Mouse (Mus musculus): Measurements from ENCODE around the gene Kcng1. TPM values are rescaled to one million over a fixed set of nuclear protein-coding genes. Genes with fewer than 3 reads are reported as not detected.

Kcng1 gene
- polyA plus RNA-seq, 1 experiment from 2014 or later: 0.12 TPM

DNA sequence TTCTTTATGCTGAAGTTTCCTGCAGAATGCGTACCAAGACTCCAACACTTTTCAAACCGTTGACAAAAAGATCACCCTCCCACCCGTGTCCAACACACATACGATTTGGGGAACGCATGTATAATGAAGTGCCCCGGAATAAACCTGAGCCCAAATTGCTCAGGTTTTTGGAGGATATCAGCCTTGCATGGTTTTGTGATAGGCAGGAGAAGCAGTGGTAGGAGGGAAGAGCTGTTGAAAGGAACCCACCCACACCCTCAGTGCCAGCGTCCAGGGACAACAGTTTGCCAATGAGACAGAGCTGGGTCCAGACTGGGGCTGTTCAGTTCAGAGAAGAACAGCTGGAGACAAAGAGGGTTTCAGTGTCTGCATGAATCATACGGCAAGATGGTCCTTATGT, 18.1 kb upstream of the Kcng1 start:
- Histone ChIP-seq H3K9ac (ENCODE audit: low read depth, low read length) (no peak overlapping the region), H3K9me3 (replicated peaks; ENCODE audit: control insufficient read depth, low read length) (no peaks in the 10 kb centered on the region), H3K27ac (ENCODE audit: low read length) (no peak overlapping the region), H3K36me3 (ENCODE audit: control insufficient read depth, insufficient read depth) (no peaks in the 10 kb centered on the region), H3K4me3 (ENCODE audit: low read depth, low read length) (no peak overlapping the region), H3K4me1 (ENCODE audit: control insufficient read depth, low read depth, low read length) (no peaks in the 10 kb centered on the region), H3K4me2 (ENCODE audit: low read depth, low read length) (no peak overlapping the region), H3K27me3 (ENCODE audit: control insufficient read depth, insufficient read depth, low read depth, low read length) (no peaks in the 10 kb centered on the region)
- 65% methylated on average over 8 of the region's 8 CpGs for WGBS (ENCODE audit: insufficient replicate concordance)
- ATAC-seq (ENCODE audit: low read depth): no peak

DNA sequence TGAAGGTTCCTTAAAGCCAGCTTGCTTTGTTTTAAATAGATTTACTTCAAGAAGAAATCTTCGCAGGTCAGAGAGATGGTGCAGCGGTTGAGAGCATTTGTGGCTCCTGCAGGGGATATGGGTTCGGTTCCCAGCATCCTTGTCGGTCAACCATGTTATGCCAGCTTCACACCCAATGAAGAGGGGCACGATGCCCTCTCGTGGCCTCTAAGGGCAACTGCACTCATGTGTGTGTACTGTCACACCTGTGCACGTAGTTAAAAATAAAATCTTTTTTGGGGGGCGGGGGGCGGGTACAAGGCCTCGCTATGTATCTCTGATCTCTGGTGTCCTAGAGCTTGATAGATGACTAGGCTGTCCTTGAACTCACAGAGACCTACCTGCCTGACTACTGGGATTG, 15.0 kb upstream of the Kcng1 start:
- Histone ChIP-seq H3K27me3 (ENCODE audit: control insufficient read depth, insufficient read depth, low read depth, low read length) (no peaks in the 10 kb centered on the region; the same call in 1 of the 2 replicates), H3K36me3 (ENCODE audit: control insufficient read depth, insufficient read depth) (no peaks in the 10 kb centered on the region), H3K4me1 (ENCODE audit: control insufficient read depth, low read depth, low read length) (no peaks in the 10 kb centered on the region), H3K4me2 (ENCODE audit: low read depth, low read length) (no peak overlapping the region), H3K9ac (ENCODE audit: low read depth, low read length) (no peak overlapping the region), H3K4me3 (ENCODE audit: low read depth, low read length) (no peak overlapping the region), H3K27ac (ENCODE audit: low read length) (no peak overlapping the region), H3K9me3 (replicated peaks; ENCODE audit: control insufficient read depth, low read length) (no peaks in the 10 kb centered on the region)
- WGBS (ENCODE audit: insufficient replicate concordance): 64% methylated on average over 10 of the region's 10 CpGs
- no peak for ATAC-seq (ENCODE audit: low read depth)

DNA sequence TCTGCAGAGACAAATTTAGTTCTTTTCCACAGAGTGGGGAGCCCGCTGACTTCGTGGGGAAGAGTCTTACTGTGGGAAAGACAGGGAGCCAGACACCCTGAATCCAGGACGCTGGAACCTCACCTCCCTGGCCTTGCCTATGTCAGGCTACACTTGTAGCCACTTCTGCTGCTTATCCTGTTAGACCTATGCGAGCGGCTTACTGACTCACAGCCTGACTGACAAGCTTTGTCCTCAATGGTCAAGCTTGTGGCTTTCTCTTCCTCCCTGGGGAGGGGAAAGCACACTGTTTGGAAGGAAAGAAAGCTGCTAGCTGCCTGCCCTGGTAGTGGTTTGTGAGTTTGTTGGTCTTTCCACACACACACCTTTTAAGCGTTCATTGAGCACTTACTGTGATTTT, 11.0 kb upstream of the Kcng1 start:
- 13% methylated on average over 6 of the region's 6 CpGs for WGBS (ENCODE audit: insufficient replicate concordance)
- no peak overlapping the region for H3K9ac ChIP-seq (ENCODE audit: low read depth, low read length)
- no peak overlapping the region for H3K27ac ChIP-seq (ENCODE audit: low read length)
- no peaks in the 10 kb centered on the region for H3K9me3 ChIP-seq (replicated peaks; ENCODE audit: control insufficient read depth, low read length)
- no peak for ATAC-seq (ENCODE audit: low read depth)
- no peak overlapping the region for H3K4me2 ChIP-seq (ENCODE audit: low read depth, low read length)
- H3K36me3 ChIP-seq (ENCODE audit: control insufficient read depth, insufficient read depth): no peaks in the 10 kb centered on the region
- no peaks in the 10 kb centered on the region for H3K4me1 ChIP-seq (ENCODE audit: control insufficient read depth, low read depth, low read length)
- no peaks in the 10 kb centered on the region; the same call in none of the 2 replicates for H3K27me3 ChIP-seq (ENCODE audit: control insufficient read depth, insufficient read depth, low read depth, low read length)
- H3K4me3 ChIP-seq (ENCODE audit: low read depth, low read length): no peak overlapping the region

DNA sequence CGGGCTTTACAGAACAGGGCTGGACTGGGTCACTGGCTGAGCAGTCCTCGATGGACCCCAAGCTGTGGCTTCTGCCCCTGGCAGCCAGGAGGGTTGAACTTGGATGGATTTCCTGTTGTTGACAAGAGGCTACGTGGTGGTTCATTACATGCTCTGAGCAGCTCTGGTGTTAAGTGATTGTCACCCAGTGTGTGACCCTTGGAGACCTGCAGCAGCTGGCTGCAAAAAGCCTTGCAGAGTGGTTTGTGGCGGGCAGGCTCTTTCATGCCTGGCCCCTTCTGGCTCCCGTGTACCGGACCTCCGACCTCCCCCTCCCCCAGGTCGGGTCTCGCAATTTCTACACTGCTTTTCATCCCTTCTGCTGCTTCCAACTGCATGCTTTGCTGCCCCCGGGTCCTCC, 10.5 kb upstream of the Kcng1 start:
- WGBS (ENCODE audit: insufficient replicate concordance): 7% methylated on average over 10 of the region's 10 CpGs
- ATAC-seq (ENCODE audit: low read depth): no peak
- H3K9ac ChIP-seq (ENCODE audit: low read depth, low read length): no peak overlapping the region
- H3K4me3 ChIP-seq (ENCODE audit: low read depth, low read length): no peak overlapping the region
- no peaks in the 10 kb centered on the region for H3K4me1 ChIP-seq (ENCODE audit: control insufficient read depth, low read depth, low read length)
- H3K9me3 ChIP-seq (replicated peaks; ENCODE audit: control insufficient read depth, low read length): no peaks in the 10 kb centered on the region
- H3K27me3 ChIP-seq (ENCODE audit: control insufficient read depth, insufficient read depth, low read depth, low read length): no peaks in the 10 kb centered on the region; the same call in none of the 2 replicates
- H3K36me3 ChIP-seq (ENCODE audit: control insufficient read depth, insufficient read depth): no peaks in the 10 kb centered on the region
- no peak overlapping the region for H3K4me2 ChIP-seq (ENCODE audit: low read depth, low read length)
- H3K27ac ChIP-seq (ENCODE audit: low read length): no peak overlapping the region

DNA sequence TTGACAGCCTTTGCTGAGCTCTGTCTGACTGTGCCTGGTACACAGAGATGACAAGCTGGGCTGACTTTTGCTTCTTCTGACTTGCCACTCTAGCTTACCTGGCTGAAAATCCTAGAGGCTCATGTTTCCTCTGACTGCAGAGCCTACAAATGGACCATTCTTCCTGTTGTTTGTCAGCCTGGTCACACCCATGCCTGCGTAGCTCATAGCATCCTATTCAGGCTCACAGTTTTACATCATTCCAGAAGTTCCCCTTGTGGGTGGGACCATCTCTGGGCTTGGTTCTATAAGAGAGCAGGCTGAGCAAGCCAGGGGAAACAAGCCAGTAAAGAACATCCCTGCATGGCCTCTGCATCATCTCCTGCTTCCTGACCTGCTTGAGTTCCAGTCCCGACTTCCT, 8.3 kb upstream of the Kcng1 start:
- no peak overlapping the region for H3K9ac ChIP-seq (ENCODE audit: low read depth, low read length)
- H3K27ac ChIP-seq (ENCODE audit: low read length): no peak overlapping the region
- ATAC-seq (ENCODE audit: low read depth): no peak
- no peaks in the 10 kb centered on the region for H3K4me1 ChIP-seq (ENCODE audit: control insufficient read depth, low read depth, low read length)
- H3K9me3 ChIP-seq (replicated peaks; ENCODE audit: control insufficient read depth, low read length): no peaks in the 10 kb centered on the region
- H3K27me3 ChIP-seq (ENCODE audit: control insufficient read depth, insufficient read depth, low read depth, low read length): no peaks in the 10 kb centered on the region; the same call in none of the 2 replicates
- H3K36me3 ChIP-seq (ENCODE audit: control insufficient read depth, insufficient read depth): no peaks in the 10 kb centered on the region
- H3K4me3 ChIP-seq (ENCODE audit: low read depth, low read length): no peak overlapping the region
- no peak overlapping the region for H3K4me2 ChIP-seq (ENCODE audit: low read depth, low read length)
- 60% methylated on average over 2 of the region's 2 CpGs for WGBS (ENCODE audit: insufficient replicate concordance)

DNA sequence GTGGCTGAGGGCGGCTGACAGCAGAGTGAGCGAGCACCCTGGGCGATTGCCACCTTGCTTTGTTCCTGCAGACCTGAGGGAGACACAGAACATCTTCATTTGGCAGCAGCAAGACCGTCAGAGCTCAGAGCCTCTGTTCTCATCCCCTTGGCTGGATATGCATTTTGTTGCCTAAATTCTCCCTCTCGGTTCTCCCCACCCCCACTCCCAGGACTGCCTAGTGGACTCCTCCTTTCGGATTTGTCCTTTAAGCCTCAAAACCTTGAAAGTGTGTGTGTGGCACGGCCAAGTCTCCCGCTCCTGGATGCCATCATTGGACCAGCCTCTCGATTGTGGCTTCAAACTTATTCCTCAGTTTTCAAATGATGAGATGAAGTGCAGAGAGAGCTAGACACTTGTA, 7.5 kb upstream of the Kcng1 start:
- H3K4me2 ChIP-seq (ENCODE audit: low read depth, low read length): no peak overlapping the region
- WGBS (ENCODE audit: insufficient replicate concordance): 41% methylated on average over 9 of the region's 9 CpGs
- no peak overlapping the region for H3K27ac ChIP-seq (ENCODE audit: low read length)
- no peak for ATAC-seq (ENCODE audit: low read depth)
- no peak overlapping the region for H3K9ac ChIP-seq (ENCODE audit: low read depth, low read length)
- H3K4me3 ChIP-seq (ENCODE audit: low read depth, low read length): no peak overlapping the region
- no peaks in the 10 kb centered on the region for H3K4me1 ChIP-seq (ENCODE audit: control insufficient read depth, low read depth, low read length)
- no peaks in the 10 kb centered on the region for H3K36me3 ChIP-seq (ENCODE audit: control insufficient read depth, insufficient read depth)
- H3K9me3 ChIP-seq (replicated peaks; ENCODE audit: control insufficient read depth, low read length): no peaks in the 10 kb centered on the region
- H3K27me3 ChIP-seq (ENCODE audit: control insufficient read depth, insufficient read depth, low read depth, low read length): peaks cover 3% of the 10 kb centered on the region

DNA sequence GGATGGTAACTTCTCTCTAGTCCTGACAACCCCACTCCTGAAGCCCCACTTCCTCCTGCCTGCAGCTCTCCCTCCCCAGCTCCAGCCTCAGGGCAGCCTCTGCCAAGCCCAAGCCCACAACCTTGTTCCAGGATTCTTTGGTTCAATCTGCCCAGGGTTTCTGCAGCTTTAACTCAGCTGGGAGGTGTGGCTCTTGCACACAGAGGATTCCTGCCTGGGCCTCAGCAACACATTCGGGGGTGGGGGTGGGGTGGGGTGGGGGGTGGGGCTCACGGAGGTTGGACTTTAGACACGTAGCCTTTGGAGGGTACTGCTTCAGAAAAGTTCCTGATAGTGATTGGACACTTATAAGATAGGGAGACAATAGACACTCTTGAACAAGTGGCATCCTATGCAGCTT, 5.5 kb upstream of the Kcng1 start:
- H3K27ac ChIP-seq (ENCODE audit: low read length): no peak overlapping the region
- no peaks in the 10 kb centered on the region for H3K9me3 ChIP-seq (replicated peaks; ENCODE audit: control insufficient read depth, low read length)
- H3K27me3 ChIP-seq (ENCODE audit: control insufficient read depth, insufficient read depth, low read depth, low read length): peaks cover 12% of the 10 kb centered on the region
- ATAC-seq (ENCODE audit: low read depth): no peak
- H3K9ac ChIP-seq (ENCODE audit: low read depth, low read length): no peak overlapping the region
- no peaks in the 10 kb centered on the region for H3K4me1 ChIP-seq (ENCODE audit: control insufficient read depth, low read depth, low read length)
- H3K4me3 ChIP-seq (ENCODE audit: low read depth, low read length): no peak overlapping the region
- H3K4me2 ChIP-seq (ENCODE audit: low read depth, low read length): no peak overlapping the region
- H3K36me3 ChIP-seq (ENCODE audit: control insufficient read depth, insufficient read depth): no peaks in the 10 kb centered on the region
- WGBS (ENCODE audit: insufficient replicate concordance): 15% methylated on average over 3 of the region's 3 CpGs

DNA sequence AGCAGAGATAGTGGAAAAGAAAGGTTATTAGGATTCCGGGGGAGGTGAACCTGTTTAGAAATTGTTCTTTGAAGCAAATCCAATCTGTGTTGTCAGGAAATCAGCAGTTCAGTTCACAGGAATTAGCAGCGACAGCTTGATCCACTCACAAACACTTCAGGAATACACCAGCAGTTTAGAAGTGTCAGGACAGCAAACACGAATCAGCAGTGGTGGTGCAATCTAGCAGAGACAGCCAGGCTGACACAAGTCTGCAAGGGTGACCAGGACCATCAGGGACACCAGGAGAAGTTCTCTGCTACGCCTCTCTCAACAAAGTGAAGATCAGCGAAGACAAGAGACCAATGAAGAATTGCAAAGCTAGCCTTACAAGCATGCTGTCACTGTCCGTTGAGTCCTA, 3.6 kb upstream of the Kcng1 start:
- WGBS (ENCODE audit: insufficient replicate concordance): 59% methylated on average over 6 of the region's 6 CpGs
- Histone ChIP-seq H3K4me1 (ENCODE audit: control insufficient read depth, low read depth, low read length) (peaks cover 2% of the 10 kb centered on the region), H3K4me2 (ENCODE audit: low read depth, low read length) (no peak overlapping the region), H3K9ac (ENCODE audit: low read depth, low read length) (no peak overlapping the region), H3K27ac (ENCODE audit: low read length) (no peak overlapping the region), H3K27me3 (ENCODE audit: control insufficient read depth, insufficient read depth, low read depth, low read length) (peaks cover 31% of the 10 kb centered on the region), H3K4me3 (ENCODE audit: low read depth, low read length) (no peak overlapping the region), H3K36me3 (ENCODE audit: control insufficient read depth, insufficient read depth) (no peaks in the 10 kb centered on the region), H3K9me3 (replicated peaks; ENCODE audit: control insufficient read depth, low read length) (no peaks in the 10 kb centered on the region)
- ATAC-seq (ENCODE audit: low read depth): no peak

DNA sequence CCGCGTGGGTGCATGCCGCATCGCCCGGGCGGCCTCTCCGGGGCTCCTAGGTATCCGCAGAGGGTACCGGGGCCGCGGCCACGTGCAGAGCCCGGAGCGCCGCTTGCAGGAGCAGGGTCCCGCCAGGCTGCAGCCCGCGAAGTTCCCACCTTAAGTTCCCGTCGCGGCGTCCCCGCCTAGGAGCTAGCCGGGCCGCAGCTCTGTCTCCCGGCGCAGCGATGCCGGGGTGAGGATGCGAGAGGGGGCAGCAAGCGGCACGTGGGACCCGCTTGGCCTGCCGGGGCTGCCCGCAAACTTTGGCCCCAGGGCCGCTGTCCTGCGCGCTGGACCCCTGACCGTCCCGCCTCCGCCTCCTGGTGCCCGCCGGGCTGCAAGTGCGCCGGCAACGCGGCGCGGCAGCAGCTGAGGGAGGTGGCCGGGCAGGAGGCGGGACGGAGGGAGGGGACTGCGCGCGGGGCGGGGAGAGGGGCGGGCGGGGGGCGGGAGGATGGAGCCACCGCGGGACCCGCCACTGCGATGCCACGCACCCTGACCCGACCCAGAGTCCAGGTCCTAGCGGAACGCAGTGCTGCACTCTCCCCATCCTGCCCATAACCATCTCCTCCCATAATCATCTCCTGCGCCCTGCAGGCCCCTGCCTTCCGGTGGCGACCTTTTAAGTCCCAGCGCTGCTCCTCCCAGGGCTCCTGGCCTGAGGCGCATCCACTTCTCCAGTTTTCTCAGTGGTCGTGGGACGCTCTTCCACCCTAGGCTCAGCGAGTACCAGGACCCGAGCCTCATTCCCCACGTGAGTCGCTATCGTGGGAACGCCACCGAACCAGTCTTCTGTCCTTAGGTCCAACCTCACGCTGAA, 581 bp downstream of the Kcng1 start:
- no peaks in the 10 kb centered on the region for H3K36me3 ChIP-seq (ENCODE audit: control insufficient read depth, insufficient read depth)
- H3K9ac ChIP-seq (ENCODE audit: low read depth, low read length): no peak overlapping the region
- H3K4me2 ChIP-seq (ENCODE audit: low read depth, low read length): peak overlapping the region; percentile 57
- peak; percentile 48 for ATAC-seq (ENCODE audit: low read depth)
- H3K9me3 ChIP-seq (replicated peaks; ENCODE audit: control insufficient read depth, low read length): no peaks in the 10 kb centered on the region
- 2% methylated on average over 66 of the region's 82 CpGs for WGBS (ENCODE audit: insufficient replicate concordance)
- H3K27me3 ChIP-seq (ENCODE audit: control insufficient read depth, insufficient read depth, low read depth, low read length): peaks cover 56% of the 10 kb centered on the region
- H3K4me1 ChIP-seq (ENCODE audit: control insufficient read depth, low read depth, low read length): peaks cover 2% of the 10 kb centered on the region
- H3K27ac ChIP-seq (ENCODE audit: low read length): no peak overlapping the region
- H3K4me3 ChIP-seq (ENCODE audit: low read depth, low read length): peak overlapping the region; percentile 40

Measured in liver, embryonic 16.5 days (tissue).